Mouse (Mus musculus): ENCODE results near the gene BC003965.

- TF ChIP-seq POLR2A (IDR thresholded peaks at IDR 0.05; ENCODE audit: control insufficient read depth, low read depth, low read length) = no peak
- no peak for TF ChIP-seq CTCF (IDR thresholded peaks at IDR 0.05; ENCODE audit: control insufficient read depth, insufficient read depth, insufficient replicate concordance, low read depth, low read length)
Measured at GRCm38 (mm10) chr17:25230700-25231099, 46.3 kb downstream of the BC003965 start.

All from testis, adult 2 months (tissue).